Mouse (Mus musculus) R1 (cell line): ENCODE measurements around the gene AC170998.1.

ENCODE experiments used
- DNase-seq: peaks from one replicate; pipeline ENCODE4 v3.0.0-alpha.2; 2018; ENCODE audit warnings: low read depth, low spot score

AC170998.1 gene

DNA sequence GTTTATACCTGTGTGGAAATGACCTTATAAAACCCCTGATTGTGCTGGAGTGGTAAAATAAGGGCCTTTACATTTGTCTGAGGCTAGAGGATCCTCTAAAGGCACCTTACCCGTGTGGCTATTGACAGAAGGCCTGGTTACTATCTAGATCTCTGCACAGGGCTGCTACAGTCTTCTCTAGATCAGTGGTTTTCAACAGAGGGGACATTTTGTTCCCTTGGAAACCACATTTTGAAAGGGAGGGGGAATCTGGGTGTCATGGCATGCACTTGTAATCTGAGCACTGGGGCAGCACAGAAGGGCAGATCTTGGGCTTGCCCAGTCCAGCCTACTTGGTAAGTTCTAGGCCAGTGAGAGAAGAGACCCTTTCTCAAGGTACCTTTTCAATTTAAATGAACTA is 19.2 kb upstream of the AC170998.1 start:
- no peak for DNase-seq

GRCm38 (mm10) chr17:28707136-28707627 is 18.7 kb upstream of the AC170998.1 start:
- no peak for DNase-seq

GRCm38 (mm10) chr17:28707816-28708215 is 18.1 kb upstream of the AC170998.1 start:
- DNase-seq, result no peak

GRCm38 (mm10) chr17:28708989-28709388 is 16.9 kb upstream of the AC170998.1 start:
- DNase-seq, result no peak

DNA sequence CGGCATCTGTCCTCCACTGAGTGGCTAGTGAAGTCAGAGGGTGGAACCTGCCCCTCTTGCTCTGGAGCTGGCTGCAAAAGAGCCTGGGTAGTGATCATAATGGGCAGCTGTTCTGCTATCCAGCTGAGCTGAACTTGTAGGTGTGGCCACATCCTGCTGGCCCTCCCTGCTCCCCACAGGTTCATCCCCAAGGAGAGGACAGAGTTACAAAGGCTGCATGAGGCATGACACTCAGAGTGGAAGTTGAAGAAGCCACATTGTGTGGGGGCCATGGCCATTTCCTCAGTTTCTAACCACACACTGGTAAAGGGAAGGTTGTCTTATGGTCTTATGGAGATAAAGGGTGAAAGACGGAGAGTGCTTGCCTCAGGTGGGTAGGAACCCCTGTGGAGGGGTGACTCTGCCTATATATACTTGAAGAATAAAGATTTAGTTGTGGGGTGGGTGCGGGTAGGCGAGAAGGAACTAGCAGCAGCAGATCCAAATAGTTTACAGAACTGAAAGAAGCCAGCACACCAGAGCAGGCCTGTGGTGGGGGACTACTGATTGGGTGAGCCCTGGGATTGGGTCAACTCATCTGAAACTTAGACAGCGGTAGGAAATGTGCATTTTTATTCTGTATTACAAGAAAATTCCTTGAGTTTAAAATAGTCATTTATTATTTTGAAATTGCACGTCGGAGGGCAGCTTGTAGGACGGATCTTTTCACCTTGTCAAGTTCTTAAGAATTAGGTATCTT is 16.2 kb upstream of the AC170998.1 start:
- no peak for DNase-seq

GRCm38 (mm10) chr17:28710291-28710688 is 15.6 kb upstream of the AC170998.1 start:
- no peak for DNase-seq

GRCm38 (mm10) chr17:28711237-28711636 is 14.6 kb upstream of the AC170998.1 start:
- DNase-seq, result no peak

- DNase-seq, result no peak
These were observed 13.6 kb upstream of the AC170998.1 start for GRCm38 (mm10) chr17:28712305-28712704.

GRCm38 (mm10) chr17:28714006-28714405 is 11.9 kb upstream of the AC170998.1 start:
- peak; percentile 36 for DNase-seq

GRCm38 (mm10) chr17:28715832-28716548 is 9.9 kb upstream of the AC170998.1 start:
- no peak for DNase-seq

DNA sequence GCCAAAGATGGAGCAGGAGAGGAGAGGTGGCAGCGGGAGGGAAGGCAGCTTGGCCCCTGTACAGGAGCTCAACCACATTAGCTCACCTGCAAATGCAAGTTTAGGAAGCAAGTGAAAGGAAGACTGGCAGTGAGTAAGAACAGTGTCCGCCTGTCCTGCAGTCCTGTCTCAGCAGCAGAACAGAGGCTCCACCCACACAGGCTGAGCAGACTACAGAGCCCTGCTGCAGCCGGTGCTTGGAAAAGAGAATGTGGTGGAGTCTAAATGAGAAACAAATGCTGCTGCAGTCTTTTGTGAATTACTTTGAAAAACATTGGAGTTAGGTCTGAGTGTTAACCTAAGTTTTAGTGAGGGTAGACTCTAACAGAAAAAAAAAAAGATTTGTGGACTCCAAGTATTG is 8.3 kb upstream of the AC170998.1 start:
- no peak for DNase-seq

DNA sequence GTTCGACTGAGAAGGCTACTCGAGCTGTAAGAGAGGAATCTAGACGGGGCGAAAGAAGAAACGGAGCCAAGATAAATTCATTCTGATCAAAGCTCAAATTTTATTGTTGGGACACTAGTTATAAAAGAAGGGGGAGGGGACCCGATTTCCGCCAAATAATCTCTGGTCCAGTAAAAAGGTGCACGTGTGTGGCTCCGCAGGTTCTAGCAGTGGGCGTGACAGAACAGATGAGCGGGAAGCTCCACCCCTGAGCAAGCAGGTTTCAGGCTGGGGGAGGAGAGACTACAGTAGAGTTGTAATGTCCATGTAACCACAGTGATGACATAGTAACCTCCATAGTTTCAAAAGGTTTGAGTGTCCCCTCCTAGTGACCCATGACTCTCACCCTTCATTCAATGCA is 1.6 kb downstream of the AC170998.1 start:
- DNase-seq, result peak; percentile 46

DNA sequence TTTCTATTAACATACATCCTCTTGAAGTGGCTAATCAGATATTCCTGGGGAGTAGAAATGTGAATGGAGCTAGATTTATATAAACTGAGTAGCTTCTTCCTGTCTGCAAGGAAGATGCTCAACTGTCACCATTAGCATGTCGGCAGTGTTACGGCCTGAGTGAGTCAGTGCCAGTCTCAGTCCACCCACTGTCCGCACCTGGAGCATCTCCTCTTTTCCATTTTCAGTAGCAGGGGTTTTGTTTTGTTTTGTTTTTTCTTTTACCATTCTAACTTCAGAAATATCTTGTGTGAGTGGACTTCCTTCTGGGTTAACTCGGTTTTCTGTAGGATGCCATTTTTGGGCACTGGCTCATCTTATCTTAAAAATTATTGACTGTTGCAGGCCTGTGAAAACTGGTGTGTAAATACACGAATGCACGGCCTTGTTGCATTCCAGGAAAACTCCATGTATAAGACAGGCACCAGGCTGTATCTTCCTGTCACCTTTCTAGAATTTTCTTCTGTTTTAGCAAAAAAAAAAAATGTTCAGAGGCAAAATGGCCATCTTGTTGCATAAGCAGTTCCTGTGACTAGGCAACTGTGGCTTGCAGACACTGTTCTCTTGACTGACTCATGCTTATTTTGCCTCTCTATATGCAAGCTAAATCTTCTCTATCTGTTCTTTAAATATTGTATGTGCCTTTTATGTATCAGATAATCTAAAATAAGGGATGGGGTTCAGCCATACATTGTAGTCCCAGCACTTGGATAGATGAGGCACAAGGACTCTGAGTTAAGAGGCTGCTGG is 9.6 kb downstream of the AC170998.1 start:
- DNase-seq, result no peak

- DNase-seq, result no peak
These were observed 10.6 kb downstream of the AC170998.1 start for GRCm38 (mm10) chr17:28736486-28736885.

- DNase-seq, result no peak
These were observed 12.1 kb downstream of the AC170998.1 start for GRCm38 (mm10) chr17:28737973-28738372.

DNA sequence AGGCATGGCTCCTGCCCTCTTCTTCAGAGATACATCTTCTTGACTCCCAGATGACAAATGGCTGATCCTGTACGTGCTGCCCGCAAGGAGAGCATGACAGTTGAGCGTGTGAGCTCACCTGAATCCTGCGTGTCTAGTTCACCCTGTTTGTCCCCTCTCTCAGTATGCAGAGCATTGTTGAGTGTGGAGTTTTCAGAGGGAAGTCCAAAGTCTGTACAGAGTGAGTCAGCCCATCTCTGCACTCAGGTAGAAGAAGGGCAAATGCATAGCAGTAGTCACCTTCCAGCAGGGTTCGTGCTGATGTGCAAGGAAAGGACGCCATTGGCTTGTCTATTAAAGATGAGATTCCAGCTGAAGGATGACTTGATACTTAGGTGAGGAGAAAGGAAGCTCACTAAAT is 13.4 kb downstream of the AC170998.1 start:
- DNase-seq, result no peak

- no peak for DNase-seq
These were observed 17.4 kb downstream of the AC170998.1 start for GRCm38 (mm10) chr17:28743145-28743866.

DNA sequence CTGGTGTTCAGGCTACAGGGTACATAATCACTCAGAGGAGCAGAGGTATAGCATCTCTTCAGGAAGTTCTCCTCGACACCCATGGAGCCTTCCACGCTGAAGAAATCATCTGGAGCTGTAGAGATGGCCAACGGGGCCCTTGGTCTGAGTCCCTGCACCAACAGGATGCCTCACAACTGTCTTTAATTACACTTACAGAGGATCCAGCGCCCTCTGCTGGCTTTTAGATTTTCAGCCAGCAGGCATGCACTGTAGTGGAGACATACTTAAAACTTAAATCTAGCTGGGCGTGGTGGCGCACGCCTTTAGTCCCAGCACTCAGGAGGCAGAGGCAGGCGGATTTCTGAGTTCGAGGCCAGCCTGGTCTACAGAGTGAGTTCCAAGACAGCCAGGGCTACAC is 18.0 kb downstream of the AC170998.1 start:
- DNase-seq, result peak; percentile 85

- DNase-seq, result no peak
These were observed 19.9 kb downstream of the AC170998.1 start for GRCm38 (mm10) chr17:28745773-28746172.

DNA sequence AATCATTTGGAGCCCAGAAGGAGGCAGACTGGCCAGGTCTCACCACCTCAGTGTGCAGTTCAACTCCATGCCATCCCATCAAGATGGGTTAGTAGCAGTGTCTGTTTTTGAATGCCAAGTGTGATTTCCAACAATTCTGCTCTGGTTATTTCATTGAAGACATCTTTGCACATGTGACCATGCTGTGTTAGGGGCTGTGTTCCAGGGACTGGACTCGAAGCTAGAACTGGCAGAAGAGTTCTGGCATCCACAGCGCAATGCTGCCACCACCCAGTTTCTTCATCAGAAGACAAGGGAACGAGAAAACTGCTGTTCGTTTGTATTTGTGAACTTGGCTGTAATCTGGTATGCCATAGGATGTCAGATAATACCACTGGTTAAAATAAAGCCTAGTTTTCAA is 22.1 kb downstream of the AC170998.1 start:
- no peak for DNase-seq

- no peak for DNase-seq
These were observed 24.7 kb downstream of the AC170998.1 start for GRCm38 (mm10) chr17:28750580-28750979.
